Mouse (Mus musculus) heart, adult 9 months (tissue): ENCODE measurements at regions not wholly inside any gene's neighbourhood (a gene's known extent, or its start where the extent isn't known, plus 50 kb on each side); places are given as distances from the start of the nearest gene placed in this dataset.

Source experiments
- DNase-seq, 2 experiments: peaks; one replicate each; pipeline ENCODE4 v3.0.0; 2022; ENCODE audit warnings: low spot score in 2 of 2

DNA sequence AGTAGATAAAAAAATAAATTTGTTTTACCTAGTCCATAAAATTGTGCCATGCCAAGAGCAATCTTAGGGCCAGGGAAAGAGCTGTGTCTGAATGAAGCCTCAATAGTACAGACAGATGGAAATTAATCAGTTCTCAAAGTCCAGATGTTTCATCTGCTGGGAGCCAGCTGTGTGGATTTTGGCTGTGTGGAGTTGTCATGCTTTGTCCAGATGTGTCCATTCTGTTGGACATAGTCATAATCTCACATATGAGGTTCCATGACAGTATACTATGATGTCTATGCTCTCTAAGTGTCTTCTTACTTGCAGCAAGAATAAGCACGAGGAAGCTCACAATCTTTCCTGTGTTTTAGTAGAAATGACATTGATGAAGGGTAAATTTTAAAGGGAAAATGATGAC lies 105.8 kb upstream of the 4933415F23Rik start:
- DNase-seq = peak; percentile 15 to 29

- DNase-seq = no peak
Observed at GRCm38 (mm10) chr1:23207024-23207423, 105.0 kb upstream of the 4933415F23Rik start.

DNA sequence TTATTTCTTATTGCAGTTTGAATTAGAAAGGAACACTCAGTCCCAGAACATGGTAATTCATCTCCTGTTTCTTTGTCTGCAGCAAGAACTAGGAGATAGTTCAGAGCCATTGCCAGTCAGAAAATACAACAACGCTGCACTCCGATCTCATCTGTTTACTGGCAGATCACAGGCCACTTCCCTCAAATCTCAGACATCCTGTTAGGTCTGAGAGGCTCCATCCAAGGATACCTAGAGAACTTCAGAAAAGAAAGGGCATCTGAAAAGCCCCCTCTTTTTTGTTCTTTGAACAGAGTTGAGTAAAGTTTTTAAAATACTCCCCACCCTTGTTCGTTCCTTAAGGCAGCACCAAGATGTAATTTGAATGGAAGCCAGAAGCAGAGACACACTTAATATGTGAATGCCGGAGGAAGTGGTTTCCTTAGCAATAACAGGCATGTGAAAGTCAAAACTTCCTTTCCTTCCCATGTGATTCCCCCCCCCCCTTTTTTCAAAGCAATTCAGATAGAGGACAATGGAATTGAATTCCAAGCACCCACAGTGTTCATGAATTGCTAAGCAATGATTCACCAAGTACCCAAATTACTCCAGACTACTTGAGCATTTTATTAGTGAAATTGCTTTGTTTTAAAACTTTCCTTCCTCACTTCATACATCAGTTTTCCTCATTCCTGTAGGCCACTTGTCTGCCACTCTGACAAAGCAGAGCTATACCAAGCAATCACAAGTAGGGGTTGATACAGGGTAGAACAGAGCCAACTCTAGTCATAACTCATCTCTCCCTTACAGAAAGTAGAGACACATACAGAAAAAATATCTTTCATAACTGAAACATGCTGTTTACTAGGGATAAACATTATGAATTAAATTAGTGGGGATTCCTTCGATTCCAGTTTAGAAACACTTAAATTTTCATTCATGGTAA lies 100.7 kb upstream of the 4933415F23Rik start:
- DNase-seq = peak; percentile 56 to 75

GRCm38 (mm10) chr1:23200460-23200859 lies 98.4 kb upstream of the 4933415F23Rik start:
- peak; percentile 40 to 61 for DNase-seq

DNA sequence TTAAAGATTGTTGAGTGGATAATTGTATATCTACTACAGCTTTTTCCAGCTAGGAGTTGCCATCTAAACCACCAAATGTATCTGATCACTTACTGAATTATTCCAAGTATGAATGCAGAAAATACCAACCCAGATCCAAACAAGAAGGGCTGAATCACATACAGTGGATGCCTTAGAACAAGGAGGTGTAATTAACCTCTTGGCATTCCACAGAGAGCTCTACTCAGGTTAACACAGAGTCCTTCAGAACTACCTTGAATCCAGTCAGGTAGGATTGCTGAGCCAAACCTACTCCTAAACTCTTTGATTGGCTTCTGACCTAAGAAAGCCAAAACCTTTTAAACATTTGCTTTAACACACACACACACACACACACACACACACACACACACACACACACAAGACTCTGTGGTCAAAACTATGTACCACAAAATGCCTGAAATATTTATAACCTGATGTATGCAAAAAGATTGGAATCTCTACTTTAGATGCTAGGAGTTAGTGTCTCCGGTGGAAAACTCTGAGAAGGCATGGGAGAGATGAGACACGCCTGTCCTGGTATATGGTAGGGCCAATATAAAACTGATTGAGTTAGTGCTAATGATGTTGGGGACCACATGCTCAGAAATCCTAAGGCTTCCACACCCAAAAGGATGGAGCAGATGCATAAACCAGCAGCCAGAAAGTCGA lies 88.4 kb upstream of the 4933415F23Rik start:
- no peak for DNase-seq

DNA sequence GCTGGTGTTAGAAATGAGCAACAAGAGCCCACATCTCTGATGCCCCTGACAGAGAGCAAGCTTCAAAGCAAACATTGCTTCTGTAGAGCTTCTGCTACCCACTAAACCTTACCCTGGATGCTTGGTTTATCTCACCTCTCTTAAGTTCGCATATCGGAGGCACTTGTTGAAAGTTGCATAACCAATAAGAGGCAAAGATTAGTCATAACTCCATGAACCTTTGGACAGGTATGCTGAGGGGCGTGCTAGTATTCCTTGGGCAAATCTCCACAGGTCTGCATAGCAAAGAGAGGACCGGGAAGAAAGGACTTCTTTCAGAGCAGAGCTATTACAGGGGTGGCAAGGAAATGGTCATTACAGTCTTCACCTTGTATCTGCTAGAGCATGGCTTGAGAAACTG lies 87.7 kb upstream of the 4933415F23Rik start:
- DNase-seq = no peak

GRCm38 (mm10) chr1:23188216-23188615 lies 86.2 kb upstream of the 4933415F23Rik start:
- DNase-seq = peak in 1 of 2 experiments; percentile 26

- DNase-seq = peak; percentile 37 to 49
Observed at GRCm38 (mm10) chr1:23187446-23188206, 85.6 kb upstream of the 4933415F23Rik start.

DNA sequence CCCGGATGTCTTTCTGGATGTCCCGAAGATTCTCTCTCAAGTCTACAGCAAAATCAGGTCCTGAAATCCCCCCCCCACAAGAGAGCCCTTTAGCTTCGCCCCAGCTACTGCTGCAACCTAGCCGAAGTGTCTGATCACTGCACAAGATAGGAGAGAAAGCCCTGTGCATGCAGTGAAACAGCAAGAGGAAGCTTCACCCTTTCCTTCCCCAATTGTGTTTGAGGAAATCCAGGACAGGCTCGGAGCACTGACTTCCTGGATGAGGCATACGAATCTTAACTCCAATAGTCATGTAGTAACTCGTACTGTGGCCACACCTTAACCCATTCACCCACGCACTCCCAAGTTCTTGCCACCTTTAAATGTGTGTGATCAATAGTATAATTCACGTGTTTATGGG lies 82.7 kb upstream of the 4933415F23Rik start:
- peak; percentile 44 to 73 for DNase-seq

DNA sequence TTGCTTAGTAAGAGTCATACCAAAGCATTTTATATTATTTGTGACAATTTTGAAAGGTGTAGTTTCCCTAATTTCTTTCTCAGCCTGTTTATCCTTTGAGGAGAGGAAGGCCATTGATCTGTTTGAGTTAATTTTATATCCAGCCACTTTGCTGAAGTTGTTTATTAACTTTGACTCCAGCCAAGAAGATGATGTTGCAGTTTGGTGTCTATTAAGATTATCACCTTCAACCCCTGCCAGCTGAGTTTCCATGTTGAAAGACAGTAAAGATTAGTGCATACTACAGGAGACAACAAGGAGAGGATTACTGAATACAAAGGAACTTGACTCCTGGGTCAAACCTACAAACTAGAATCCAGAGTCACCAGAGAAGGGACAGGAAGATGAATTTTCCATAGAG lies 80.5 kb upstream of the 4933415F23Rik start:
- DNase-seq = no peak

DNA sequence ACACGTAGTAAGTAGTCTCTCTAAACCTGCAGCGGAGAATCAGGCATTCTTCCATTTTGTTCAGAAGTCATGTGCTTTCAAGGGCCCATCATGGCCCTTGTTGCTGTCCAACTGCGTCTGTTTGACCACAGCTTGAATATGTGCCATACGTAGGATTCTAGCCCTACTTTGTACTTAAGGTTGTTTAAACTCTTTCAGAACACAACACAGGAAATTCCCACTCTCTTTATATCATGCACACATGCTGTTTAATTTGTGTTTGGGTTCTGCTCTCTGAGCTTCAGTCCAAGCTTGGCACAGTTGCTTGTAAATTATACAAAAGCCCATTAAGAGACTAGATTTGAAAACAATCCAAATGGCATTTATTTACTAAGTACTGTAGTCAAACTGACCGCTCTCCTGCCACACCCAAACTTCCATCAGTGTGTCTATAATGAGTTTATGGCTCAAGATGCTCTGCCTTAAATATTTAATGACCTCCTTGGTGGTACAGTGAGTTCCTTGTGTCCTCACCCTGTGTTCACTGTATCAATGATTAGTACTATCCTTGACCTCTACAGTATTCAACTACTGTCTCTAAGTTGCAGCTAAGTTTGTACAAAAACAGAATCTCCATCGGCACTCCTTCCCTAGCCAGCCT lies 76.4 kb upstream of the 4933415F23Rik start:
- DNase-seq = no peak

DNA sequence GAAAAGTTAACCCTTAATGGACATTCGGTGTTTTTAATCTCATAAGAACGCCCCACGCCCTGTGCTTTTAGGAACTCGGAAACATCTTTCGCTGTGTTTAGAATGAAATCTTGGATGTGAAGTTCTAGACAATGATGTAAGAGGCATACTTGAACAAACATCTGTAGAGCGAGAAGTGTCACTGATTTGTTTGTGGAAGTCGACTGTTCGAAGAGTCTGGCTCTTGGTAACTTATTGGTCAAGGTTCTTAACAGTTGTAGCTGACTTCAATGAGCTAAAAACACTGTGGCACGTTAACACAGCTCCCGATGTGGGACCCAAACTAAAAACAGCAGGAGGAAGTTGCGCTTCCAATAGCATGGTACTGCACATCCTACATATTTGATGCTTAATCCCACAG lies 72.0 kb upstream of the 4933415F23Rik start:
- DNase-seq = no peak

- peak; percentile 11 to 21 for DNase-seq
Observed at GRCm38 (mm10) chr1:23173054-23173802, 71.2 kb upstream of the 4933415F23Rik start.

GRCm38 (mm10) chr1:23171336-23171735 lies 69.3 kb upstream of the 4933415F23Rik start:
- DNase-seq = no peak

DNA sequence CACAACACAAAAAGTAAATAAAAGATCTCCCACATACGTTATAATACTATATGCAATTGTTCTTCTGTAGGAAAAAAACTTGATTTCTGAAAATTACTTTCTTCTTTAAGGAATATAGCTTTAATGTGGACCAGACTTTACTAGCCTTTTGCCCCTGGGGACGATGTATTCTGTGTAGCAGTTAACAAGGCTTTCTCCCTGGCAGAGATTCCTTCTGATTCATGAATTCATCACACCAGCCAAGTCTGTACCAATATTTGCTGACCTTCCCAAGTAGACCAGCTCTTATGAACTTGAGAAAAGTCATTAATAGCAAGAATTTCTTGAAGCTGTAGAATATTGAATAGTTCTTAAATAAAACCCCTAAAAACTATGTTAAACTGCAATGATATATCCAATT lies 68.7 kb upstream of the 4933415F23Rik start:
- DNase-seq = no peak

DNA sequence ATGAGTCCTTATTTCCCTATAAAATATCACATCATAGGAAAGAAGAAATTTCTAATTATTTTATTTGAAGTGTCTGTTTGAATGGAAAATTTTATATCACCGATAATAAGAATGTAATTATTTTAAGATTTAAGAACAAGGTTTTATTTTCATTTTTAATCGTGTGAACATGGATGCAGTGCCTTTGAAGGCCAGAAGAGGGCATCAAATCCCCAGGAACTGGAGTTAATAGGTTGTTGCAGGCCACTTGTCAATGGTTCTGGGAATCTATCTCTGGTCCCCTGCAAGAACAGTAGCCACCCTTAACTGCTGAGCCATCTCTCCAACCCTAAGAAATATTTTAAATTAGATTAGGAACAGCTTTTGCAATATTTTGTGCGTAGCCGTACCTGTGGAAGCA lies 66.5 kb upstream of the 4933415F23Rik start:
- DNase-seq = no peak

- DNase-seq = no peak
Observed at GRCm38 (mm10) chr1:23163371-23163935, 61.4 kb upstream of the 4933415F23Rik start.

GRCm38 (mm10) chr1:23162766-23163165 lies 60.7 kb upstream of the 4933415F23Rik start:
- no peak for DNase-seq
